Mouse (Mus musculus): Measurements from ENCODE around the gene Gm43720.

GRCm38 (mm10) chr5:138277994-138278393 is 1.8 kb downstream of the Gm43720 start:
- TF ChIP-seq MAX (IDR thresholded peaks at IDR 0.05), result no peak
- no peak for TF ChIP-seq CTCF (IDR thresholded peaks at IDR 0.05; ENCODE audit: control insufficient read depth, insufficient read depth, insufficient read length)
- TF ChIP-seq FOSL1 (IDR thresholded peaks at IDR 0.05; ENCODE audit: insufficient read depth, low read length, poor library complexity, severe bottlenecking), result no peak
- TF ChIP-seq USF1 (IDR thresholded peaks at IDR 0.05; ENCODE audit: low read depth), result no peak
- TF ChIP-seq MYOD1 (IDR thresholded peaks at IDR 0.05; ENCODE audit: control insufficient read depth, insufficient read length, low read depth), result no peak
